Mouse (Mus musculus) R1 (cell line): ENCODE measurements at regions not wholly inside any gene's neighbourhood (a gene's known extent, or its start where the extent isn't known, plus 50 kb on each side); places are given as distances from the start of the nearest gene placed in this dataset.

ENCODE experiments used
- DNase-seq: peaks from one replicate; pipeline ENCODE4 v3.0.0-alpha.2; 2018; ENCODE audit warnings: low read depth, low spot score

DNA sequence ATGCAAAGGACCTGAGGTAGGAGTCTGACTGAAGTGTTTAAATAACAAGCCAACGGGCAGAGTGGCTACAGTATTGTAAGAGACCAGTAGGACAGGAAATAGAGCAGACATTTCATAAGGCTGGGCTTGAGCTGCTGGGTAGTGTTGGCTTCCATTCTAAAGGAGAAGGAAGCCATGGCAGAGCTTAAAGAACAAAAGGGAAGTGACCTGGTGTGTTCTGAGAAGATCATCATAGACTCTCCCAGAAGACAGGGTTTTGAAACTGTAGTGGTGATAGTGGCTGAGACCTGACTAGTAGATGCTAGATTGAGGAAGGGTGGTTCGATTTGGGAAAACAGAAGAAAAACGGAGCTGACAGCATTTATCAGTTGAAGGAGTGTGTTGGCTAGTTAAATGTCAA, 514.1 kb upstream of the Zfp462 start:
- DNase-seq, result no peak

DNA sequence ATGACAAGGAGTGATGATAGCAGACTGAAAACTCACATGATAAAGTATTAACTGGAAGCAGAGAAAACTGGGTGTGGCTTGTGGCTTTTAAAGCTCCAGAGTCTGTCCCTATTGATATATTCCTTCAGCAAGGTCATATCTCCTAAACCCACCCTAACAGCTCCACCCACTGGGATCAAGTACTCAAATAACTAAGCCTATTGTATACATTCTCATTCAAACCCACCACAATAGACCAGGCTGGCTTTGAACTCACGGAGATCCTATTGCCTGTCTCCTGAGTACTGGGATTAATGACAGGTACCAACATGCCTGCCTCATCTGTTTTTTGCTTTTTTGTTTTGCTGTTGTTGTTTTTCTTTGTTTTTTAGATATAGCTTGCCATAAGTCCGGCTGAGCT, 484.3 kb upstream of the Zfp462 start:
- peak; percentile 85 for DNase-seq

DNA sequence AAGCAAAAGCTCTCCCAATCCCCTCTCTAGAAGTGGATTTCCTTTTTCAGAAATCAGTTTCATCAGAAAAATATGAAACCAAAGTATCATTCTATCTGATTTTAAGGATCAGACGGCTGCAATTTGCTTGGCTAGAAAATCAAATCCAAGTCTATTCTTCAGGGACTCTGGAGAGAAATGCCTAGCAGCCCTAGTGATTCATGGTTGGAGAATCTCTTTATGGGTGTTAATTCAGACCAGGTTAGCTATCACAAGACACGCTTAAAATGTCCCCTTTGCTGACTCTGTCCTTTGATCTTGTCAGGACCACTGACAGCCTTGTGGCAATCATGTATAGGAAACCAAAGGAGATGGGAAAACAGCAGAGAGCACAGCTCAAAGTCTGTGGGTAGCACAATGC, 475.7 kb upstream of the Zfp462 start:
- DNase-seq, result no peak

DNA sequence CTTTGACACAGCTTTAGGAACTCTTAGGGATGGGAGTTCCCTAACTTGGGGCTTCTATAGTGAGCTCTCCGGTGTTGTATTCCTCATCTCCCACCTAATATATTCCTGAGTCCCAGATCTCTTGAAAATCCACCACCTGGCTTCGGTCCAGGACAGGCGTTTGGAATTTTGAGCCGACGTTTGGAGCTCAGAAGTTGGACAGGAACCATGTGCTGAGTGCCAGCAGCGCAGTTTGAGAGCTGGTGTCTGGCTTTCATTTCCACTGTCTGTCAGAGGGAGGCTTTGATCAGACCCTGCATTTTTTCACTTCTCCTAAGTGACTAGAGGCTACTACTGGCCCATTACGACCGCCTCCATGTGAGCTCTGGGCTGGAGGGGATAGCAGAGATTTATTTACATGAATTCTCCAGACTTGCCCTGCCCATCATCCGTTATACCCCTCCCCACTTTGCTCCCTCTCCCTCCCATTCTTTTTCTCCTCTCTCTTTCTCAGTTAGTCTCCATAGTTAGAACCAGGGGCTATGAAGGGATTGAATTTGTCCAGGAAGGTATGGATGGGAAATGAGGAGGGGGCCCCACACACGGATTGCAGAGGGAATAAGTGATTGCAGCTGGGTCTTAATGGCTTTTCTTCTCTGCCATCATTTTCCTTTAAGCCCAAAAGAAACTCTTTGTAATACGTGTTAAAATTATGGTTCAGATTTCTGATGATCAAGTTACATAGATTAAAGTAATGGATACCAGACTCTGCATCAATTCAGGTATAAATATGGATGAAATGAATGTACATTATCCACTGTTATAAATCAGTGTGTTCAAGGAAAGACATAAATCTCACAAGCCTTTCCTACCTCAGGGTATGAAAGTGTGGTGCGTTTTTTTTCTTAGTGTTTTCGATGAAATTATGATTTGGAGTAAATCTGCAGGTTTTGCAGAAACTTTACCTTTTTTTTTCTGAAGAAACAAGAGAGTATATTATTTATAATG, 474.5 kb upstream of the Zfp462 start:
- DNase-seq, result no peak

DNA sequence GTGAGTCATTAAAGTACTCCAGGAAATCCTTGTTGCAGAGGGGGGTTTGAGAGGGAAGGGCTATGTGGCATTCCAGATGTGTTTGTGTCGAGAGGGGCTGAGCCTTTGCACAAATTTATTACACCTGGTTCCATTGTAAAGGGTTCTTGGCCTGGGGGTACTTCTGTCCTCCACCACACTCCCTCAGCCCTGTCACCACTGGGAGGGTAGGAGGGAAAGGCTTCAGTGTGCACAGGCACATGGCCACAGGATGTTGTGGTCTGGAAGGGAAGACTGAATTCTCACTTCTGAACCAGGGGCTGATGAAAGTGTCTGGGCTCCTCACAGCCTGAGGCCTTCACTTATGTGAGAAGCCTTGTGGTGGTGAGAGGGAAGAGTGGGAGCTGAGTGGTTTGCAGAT, 473.8 kb upstream of the Zfp462 start:
- DNase-seq, result no peak

DNA sequence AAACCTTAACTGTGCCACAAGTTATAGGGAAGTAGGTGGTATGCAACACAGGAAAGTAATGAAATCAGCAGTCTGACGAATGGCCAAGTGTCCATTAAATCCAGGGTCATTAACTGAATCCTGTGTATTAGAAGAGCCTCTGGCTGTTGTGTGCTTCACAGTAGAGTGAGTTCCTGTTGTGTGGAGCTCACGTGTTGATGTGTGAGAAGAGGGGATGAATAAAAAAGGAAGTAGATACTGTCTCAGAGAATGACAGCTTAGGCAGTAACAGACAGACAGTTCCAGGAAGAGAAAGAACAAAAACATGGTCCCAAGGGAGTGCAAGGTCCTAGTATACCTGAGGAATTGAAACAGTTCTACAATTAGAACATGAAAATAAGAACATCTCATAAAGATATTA, 463.1 kb upstream of the Zfp462 start:
- no peak for DNase-seq

DNA sequence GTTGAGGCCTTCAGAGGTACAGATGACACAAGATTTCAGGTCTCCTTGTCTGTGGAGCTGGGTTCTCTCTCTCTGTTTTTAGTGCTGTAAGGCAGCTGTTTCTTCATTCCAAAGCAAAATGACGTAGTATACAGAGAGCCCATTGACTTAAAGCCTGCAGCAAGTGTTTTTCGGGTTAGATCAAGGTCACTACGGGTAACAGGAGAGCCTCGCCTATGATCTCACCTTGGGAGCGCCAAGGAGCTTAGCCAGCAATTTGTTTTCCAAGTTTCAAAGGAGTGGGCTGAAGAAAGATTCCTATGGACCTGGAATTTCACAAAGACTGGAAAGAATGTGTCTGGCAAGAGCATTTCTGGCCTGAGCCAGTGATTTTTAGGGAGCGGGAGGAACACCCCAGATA, 451.8 kb upstream of the Zfp462 start:
- DNase-seq, result peak; percentile 69

DNA sequence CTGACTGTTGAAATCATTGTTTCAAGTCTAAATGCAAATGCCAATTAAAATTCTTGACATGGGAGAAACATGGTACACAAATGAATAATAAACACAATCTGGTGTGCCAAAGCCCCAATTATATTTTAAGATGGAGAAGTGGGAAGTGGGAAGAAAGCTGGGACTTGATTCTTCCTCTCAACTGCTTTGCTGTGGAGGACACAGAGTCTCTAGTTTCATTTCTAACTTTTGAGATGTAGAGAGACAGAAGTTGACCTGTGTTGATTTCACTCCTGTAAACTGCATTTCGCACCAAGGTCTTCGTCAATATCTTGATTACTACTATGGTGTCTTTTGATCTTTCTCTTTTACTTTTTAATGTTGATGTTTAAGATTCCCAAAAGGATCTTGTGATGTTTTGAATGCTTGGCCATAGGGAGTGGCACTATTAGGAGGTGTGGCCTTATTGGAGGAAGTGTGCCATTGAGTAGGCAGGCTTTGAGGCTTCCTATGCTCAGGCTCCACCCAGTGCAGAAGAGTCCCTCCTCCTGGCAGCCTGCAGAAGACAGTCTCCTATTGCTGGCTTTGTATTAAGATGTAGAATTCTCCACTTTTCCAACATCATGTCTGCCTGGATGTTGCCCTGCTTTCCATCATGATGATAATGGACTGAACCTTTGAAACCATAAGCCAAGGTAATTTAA, 447.4 kb upstream of the Zfp462 start:
- DNase-seq, result peak; percentile 6

DNA sequence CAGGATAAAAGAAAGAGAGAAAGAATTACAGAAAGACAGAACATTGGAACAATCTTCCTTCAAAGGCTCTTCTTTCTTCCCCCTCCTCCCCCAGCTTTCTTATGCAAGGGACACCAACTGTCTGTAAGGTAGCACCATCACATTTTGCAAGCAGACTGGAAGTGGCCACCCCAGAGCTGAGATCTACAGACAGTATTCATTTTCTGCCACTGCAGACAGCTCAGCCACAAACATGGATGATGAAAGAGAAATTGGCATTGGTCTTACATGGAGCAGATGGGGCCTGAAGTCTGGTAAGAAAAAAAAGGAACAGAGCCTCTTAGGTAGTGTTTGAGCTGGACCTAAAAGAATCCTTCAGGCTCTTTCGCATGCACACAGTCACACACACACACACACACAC, 428.9 kb upstream of the Zfp462 start:
- DNase-seq, result no peak

DNA sequence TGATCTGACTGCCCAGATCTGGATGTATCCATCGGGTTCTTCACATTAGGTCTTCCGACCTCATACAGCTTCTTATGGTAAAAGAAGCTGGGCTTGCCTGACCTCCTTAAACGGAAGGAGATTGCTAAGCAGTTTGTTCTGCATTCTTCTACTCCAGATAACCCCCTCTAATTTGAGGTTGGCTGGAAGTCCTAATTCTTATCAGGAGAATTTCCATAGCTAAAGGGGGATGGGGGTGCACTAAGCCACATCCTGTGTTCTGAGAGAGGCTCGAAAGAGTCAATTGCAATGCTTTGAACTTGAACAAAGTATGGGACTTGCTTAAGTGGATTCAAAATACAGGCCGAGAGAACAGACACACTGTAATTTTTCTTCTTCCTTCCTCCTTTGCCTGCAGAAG, 421.6 kb upstream of the Zfp462 start:
- no peak for DNase-seq

DNA sequence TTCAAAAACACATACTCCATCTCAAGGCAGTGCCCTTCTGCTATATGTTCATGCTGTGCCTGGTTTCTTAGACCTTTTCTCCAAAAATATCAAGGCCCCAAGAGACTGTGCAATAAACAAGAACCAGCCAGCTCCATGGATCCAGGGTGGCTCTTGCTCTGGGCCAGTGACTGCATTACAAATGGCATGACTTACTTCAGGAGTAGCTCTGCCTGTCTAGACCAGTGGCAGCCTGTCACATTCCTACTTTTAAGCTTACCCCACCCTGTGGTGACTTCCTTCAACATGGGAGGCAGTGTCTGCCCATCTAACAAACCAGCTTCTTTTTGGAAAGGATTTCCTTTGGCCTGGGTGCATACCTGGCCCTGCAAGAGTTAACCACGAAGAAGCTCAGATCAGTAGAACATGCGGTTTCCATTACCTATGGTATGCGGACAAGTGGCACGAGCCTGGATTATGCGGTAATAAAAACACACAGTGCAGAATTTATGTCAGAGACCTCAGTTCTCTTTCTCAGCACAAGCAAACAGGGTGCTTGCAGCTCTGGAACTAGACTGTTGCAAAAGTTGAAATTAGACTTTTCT, 418.8 kb upstream of the Zfp462 start:
- no peak for DNase-seq

DNA sequence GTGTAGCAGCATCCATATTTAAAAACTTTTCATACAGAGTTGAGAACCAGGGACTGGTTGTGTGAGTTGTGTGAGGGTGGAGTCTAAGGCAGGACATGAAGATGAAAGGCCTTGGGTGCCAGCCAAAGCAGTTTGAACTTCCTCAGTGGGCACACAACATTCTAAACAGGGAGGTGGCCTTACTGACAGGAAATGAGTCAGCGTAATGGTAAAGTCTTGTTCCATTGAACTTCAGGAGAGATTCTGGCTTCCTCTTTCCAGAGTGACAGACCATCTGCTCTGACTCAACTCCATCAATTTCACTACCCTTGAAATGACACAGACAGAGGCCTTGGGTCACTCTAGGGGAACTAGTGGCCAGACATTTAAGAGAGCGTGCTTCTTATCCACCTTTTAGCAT, 417.2 kb upstream of the Zfp462 start:
- no peak for DNase-seq

DNA sequence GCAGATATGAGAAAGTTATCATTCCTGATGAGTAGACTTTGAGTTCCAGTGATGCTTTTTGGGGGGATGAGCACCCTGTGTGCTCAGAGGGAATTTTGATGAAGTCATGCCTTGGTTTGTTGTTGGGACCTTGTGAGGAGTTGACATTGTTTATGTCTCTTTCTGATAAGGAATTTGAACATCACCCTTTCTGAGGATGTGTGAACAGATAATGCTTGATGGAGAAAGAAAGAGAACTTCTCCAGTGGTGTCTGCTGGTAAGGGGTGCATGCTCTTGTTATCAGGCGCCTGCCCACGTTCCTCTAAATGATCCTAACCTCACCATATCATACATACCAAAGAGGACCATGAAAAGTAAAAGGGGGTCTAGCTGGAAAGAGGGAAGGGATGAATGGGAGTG, 413.1 kb upstream of the Zfp462 start:
- no peak for DNase-seq

DNA sequence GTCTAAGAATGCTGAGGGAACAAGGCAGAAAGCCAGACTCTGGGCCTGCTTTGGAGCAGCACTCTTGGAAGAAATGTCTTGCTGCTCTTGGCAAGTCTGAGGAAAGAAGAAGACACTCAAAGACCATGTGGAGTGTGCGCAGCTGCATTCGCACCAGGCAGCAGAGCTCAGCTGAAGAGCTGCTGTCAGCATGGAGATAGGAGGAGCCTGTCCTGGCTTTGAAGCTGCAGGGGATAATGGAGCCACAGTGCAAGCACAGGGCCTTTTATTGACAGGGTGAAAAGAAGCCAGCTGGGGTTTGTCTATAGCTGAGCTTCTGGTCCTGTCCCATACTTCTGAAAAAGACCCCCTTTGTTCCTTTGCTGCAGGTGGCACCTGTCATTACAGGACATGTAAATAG, 411.0 kb upstream of the Zfp462 start:
- DNase-seq, result no peak

DNA sequence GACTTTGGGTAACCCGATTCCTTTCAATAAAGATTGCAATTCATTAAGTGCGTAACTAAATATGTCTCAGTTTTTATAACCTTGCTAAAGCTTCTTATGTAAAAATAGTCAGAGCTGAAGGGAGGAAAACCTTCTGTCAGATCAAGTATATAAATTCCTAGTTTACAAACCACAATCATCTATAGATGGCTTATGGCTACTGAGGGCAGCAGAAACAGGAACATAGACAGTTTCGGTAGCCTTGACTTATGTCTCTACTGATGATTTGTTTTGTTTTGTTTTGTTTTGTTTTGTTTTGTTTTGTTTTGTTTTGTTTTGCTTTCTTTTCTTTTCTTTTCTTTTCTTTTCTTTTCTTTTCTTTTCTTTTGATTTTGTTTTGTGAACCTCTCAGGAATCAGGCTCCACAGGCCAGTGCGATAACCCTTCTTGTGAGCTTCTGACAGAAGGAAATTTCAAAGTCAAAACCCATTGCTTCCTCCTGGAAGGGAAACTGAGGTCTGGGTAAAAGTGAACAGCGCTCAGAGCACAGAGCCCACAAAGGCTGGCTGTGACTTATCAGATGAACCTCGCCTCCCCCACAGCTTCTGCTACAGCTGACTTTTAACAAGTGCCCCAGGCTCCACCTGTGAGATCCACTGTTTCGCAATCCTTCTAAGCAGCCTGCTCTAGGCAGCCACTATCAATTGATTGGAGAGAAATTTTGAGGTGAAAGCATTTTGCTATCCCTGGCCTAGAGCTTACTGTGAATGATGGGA, 391.8 kb upstream of the Zfp462 start:
- DNase-seq, result no peak

DNA sequence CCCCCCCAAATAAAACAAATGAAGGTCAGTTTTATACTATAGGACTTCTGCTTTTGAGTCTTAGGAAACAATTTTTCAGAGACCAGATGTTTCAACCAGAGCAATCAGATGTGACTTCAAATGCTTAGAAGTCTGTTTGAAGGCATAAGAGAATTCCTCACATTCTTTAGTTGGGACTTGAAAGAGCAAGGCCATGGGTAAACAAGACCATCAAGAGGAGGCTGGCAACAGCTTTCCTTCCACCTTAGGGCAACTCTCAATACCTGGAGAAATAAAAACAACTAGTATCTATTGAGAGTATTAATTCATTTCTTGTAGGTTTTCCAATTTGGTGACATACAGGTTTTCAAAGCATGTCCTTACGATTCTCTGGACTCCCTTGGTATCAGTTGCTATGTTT, 381.8 kb upstream of the Zfp462 start:
- DNase-seq, result peak; percentile 24

DNA sequence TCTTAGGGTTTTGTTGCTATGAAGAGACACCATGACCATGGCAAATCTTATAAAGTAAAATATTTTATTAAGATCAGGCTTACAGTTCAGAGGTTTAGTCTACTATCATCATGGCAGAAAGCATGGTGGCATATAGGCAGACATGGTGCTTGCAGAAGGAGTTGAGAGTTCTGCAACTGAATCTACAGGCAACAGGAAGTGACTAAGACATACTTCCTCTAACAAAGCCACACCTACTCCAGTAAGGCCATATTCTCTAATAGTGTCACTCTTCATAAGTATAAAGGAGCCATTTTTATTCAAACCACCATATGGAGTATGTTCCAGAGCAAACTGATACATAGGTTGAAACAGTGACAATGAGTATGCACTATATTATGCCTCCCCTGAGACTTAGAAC, 371.7 kb upstream of the Zfp462 start:
- no peak for DNase-seq

DNA sequence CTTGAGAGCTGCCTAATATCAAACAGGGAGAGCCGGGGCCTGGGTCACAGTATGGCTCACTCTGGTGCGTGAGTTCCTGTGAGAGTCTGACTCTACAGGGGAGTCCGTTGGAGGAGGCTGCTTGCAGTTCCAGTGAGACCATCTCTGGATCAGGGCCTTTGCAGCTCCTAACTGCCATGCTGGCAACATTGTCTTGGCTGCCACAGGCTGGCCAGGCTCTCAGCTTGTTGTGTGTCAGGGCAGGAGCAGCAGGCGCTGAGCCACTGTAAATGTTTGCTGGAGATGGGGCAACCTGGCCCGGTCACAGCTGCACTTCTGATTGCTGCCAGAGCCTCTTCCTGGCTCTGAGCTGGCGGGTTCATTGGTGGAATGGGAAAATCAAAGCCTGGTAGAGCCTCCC, 357.7 kb upstream of the Zfp462 start:
- DNase-seq, result no peak

DNA sequence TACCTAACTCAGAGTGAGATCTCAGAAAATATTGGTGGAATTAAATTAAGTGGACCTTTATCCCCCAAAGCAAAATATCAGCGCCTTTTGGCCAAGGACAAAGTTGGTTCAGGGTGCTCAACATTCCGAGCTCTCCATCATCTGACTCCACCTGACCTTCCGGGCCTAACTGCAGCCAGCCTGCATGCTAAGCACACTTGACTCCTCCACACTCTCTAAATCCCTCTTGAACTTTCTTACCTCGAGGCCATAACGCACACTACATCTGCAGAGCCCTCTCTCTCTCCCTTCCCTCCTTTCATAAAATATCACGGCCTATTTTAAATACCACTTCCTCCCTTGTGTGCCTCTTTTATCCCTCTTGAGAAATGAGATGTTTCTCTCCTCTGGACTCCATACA, 356.1 kb upstream of the Zfp462 start:
- no peak for DNase-seq

DNA sequence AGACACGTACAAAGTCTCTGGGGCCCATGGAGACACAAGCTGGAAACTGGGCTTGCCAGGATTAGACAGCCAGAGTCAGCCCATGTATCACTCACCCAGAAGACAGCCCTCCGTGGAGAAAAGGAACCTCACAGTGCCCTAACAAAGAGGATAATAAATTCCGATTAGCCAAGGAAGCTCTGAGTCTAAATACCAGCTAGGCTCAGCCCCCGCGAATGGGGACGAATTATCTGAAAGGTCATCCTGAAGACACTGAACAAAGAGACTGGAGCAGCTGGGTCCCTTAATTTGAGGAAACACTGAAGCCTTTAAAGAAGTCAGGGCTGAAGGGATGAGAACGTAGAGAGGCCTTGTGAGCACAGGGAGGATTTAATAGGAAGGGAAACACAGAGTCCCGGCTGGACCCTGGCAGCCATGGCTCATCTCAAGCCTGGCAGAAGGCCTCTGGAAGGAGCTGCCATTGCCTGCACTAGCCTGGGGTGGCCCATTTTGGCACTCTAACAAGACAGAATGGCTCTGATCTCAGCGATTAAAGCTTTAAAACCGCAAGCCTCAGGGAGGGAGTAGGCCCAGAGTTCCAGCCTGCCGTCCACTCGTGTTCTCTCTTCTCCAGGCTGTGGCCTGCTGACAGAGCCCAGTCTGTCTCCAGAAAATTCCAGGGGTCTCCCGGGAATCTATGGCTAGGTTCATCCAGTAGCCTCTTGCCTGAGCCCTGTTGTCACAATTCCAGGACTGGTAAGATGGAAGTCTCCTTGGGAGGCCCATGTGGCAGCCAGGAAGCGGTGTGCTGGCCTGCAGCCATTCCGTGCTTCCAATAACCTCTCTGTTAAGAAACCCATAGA, 343.0 kb upstream of the Zfp462 start:
- peak; percentile 36 for DNase-seq
